Mouse (Mus musculus): ENCODE results near the gene Ffar1. TPM values are rescaled to one million over a fixed set of nuclear protein-coding genes. Genes with fewer than 3 reads are reported as not detected.

Gene Ffar1
- total RNA-seq (2023) = under 1 TPM in 1 of 2 experiments, not detected in 1; 0.35 TPM

GRCm38 (mm10) chr7:30861464-30861863, at the start of gene Ffar1:
Gene Ffar1, minus strand, starts transcription at chr7:30861564.

GRCm38 (mm10) chr7:30880176-30880575, 18.8 kb upstream of the Ffar1 start, which contains the start of gene Cd22:
Gene Cd22, minus strand, starts transcription at chr7:30880342.

GRCm38 (mm10) chr7:30856078-30856477, 5.3 kb downstream of the Ffar1 start, which contains the start of gene Ffar3:
Gene Ffar3, minus strand, starts transcription at chr7:30856178.

GRCm38 (mm10) chr7:30823675-30824074, 37.7 kb downstream of the Ffar1 start, which contains the start of gene Ffar2:
Gene Ffar2, minus strand, starts transcription at chr7:30823775.

Other genes with a start within 250 kb of the Ffar1 start
- 1 to 10 TPM in 1 of 2 experiments, under 1 TPM in 1; 0.79 to 1.1 TPM for gene Upk1a, start 248.7 kb downstream of the Ffar1 start, total RNA-seq (2023)
- 100 to 1,000 TPM; 198 to 235 TPM for gene Cox6b1, start 235.4 kb downstream of the Ffar1 start, total RNA-seq (2023)
- gene Etv2, start 225.7 kb downstream of the Ffar1 start, total RNA-seq (2023) = not detected
- 100 to 1,000 TPM; 103 to 113 TPM for gene Rbm42, start 211.2 kb downstream of the Ffar1 start, total RNA-seq (2023)
- gene Haus5, start 196.6 kb downstream of the Ffar1 start, total RNA-seq (2023) = 10 to 100 TPM; 30.2 to 32.6 TPM
- gene Pmis2, start 190.0 kb downstream of the Ffar1 start, total RNA-seq (2023) = not detected
- gene 2200002J24Rik, start 162.6 kb downstream of the Ffar1 start, total RNA-seq (2023) = not detected
- gene Atp4a, start 149.4 kb downstream of the Ffar1 start, total RNA-seq (2023) = not detected
- gene Tmem147, start 132.0 kb downstream of the Ffar1 start, total RNA-seq (2023) = 10 to 100 TPM; 45.0 to 50.3 TPM
- gene Gapdhs, start 117.9 kb downstream of the Ffar1 start, total RNA-seq (2023) = not detected
- 1 to 10 TPM; 6.1 to 7.8 TPM for gene Sbsn, start 110.1 kb downstream of the Ffar1 start, total RNA-seq (2023)
- not detected for gene Dmkn, start 97.8 kb downstream of the Ffar1 start, total RNA-seq (2023)
- not detected for gene Krtdap, start 73.7 kb downstream of the Ffar1 start, total RNA-seq (2023)
- gene Ffar2, start 37.8 kb downstream of the Ffar1 start, total RNA-seq (2023) = 1 to 10 TPM in 1 of 2 experiments, under 1 TPM in 1; 0.62 to 2.0 TPM
- gene Ffar3, start 5.4 kb downstream of the Ffar1 start, total RNA-seq (2023) = not detected
- 1 to 10 TPM; 5.3 to 9.8 TPM for gene Cd22, start 18.8 kb upstream of the Ffar1 start, total RNA-seq (2023)
- not detected for gene Mag, start 53.3 kb upstream of the Ffar1 start, total RNA-seq (2023)
- not detected for gene Hamp2, start 63.1 kb upstream of the Ffar1 start, total RNA-seq (2023)
- gene Hamp, start 82.5 kb upstream of the Ffar1 start, total RNA-seq (2023) = not detected
- 100 to 1,000 TPM; 150 to 156 TPM for gene Usf2, start 95.2 kb upstream of the Ffar1 start, total RNA-seq (2023)
- 1 to 10 TPM; 3.6 to 3.7 TPM for gene Lsr, start 111.9 kb upstream of the Ffar1 start, total RNA-seq (2023)
- under 1 TPM in 1 of 2 experiments, not detected in 1; 0.20 TPM for gene Fam187b, start 112.2 kb upstream of the Ffar1 start, total RNA-seq (2023)
- gene Fxyd5, start 180.9 kb upstream of the Ffar1 start, total RNA-seq (2023) = 100 to 1,000 TPM; 878 to 928 TPM
- 1 to 10 TPM; 1.5 to 1.6 TPM for gene Fxyd7, start 189.9 kb upstream of the Ffar1 start, total RNA-seq (2023)
- not detected for gene Fxyd1, start 195.6 kb upstream of the Ffar1 start, total RNA-seq (2023)
- not detected for gene Lgi4, start 197.8 kb upstream of the Ffar1 start, total RNA-seq (2023)
- not detected for gene Fxyd3, start 215.1 kb upstream of the Ffar1 start, total RNA-seq (2023)